Mouse (Mus musculus) gastrocnemius, postnatal 36 days (tissue): ENCODE results near the gene Pou2f1. TPM values are rescaled to one million over a fixed set of nuclear protein-coding genes. Genes with fewer than 3 reads are reported as not detected.

Experiments
- DNase-seq, 2 experiments: peaks; one replicate each; pipeline ENCODE4 v3.0.0; 2022
- intact Hi-C: fragments of 180-260 bp; cut with DNase I; formaldehyde crosslinking; loops from one replicate; pipeline ENCODE4 v1.15.1; 2025
- total RNA-seq, 2 experiments: library from RNA; stranded (reverse); gene quantifications; 2 replicates each; pipeline ENCODE4 v1.2.3; 2021

Gene Pou2f1
- total RNA-seq, 2 experiments from 2014 or later, result 6.4 to 7.9 TPM

- DNase-seq, result no peak
- intact Hi-C loops, result no loop called here
Observed at GRCm38 (mm10) chr1:165853131-165853721, 149.3 kb downstream of the Pou2f1 start.

GRCm38 (mm10) chr1:165852131-165852530 lies 150.3 kb downstream of the Pou2f1 start:
- DNase-seq, result no peak
- intact Hi-C loops, result no loop called here

- intact Hi-C loops, result no loop called here
- DNase-seq, result no peak
Observed at GRCm38 (mm10) chr1:165849458-165850445, 152.7 kb downstream of the Pou2f1 start.

- intact Hi-C loops, result no loop called here
- no peak for DNase-seq
Observed at GRCm38 (mm10) chr1:165848881-165849280, 153.6 kb downstream of the Pou2f1 start.

GRCm38 (mm10) chr1:165848417-165848816 lies 154.1 kb downstream of the Pou2f1 start:
- intact Hi-C loops, result no loop called here
- DNase-seq, result no peak

- intact Hi-C loops, result no loop called here
- no peak for DNase-seq
Observed at GRCm38 (mm10) chr1:165845366-165845765, 157.1 kb downstream of the Pou2f1 start.

- DNase-seq, result no peak
- intact Hi-C loops, result no loop called here
Observed at GRCm38 (mm10) chr1:165844956-165845355, 157.5 kb downstream of the Pou2f1 start.

GRCm38 (mm10) chr1:165844466-165844951 lies 158.0 kb downstream of the Pou2f1 start:
- intact Hi-C loops, result no loop called here
- no peak for DNase-seq

GRCm38 (mm10) chr1:165843586-165843985 lies 158.9 kb downstream of the Pou2f1 start:
- no peak for DNase-seq
- intact Hi-C loops, result no loop called here

GRCm38 (mm10) chr1:165842170-165842569 lies 160.3 kb downstream of the Pou2f1 start:
- no peak for DNase-seq
- intact Hi-C loops, result no loop called here

- intact Hi-C loops, result no loop called here
- no peak for DNase-seq
Observed at GRCm38 (mm10) chr1:165840548-165841230, 161.8 kb downstream of the Pou2f1 start.

- no peak for DNase-seq
- intact Hi-C loops, result no loop called here
Observed at GRCm38 (mm10) chr1:165839201-165839600, 163.3 kb downstream of the Pou2f1 start.

GRCm38 (mm10) chr1:165837546-165837945 lies 164.9 kb downstream of the Pou2f1 start:
- intact Hi-C loops, result no loop called here
- no peak for DNase-seq

- no peak for DNase-seq
- intact Hi-C loops, result no loop called here
Observed at GRCm38 (mm10) chr1:165836461-165836860, 166.0 kb downstream of the Pou2f1 start.

- no peak for DNase-seq
- intact Hi-C loops, result no loop called here
Observed at GRCm38 (mm10) chr1:165834633-165834975, 167.9 kb downstream of the Pou2f1 start.

- intact Hi-C loops, result no loop called here
- DNase-seq, result no peak
Observed at GRCm38 (mm10) chr1:165833910-165834632, 168.4 kb downstream of the Pou2f1 start.

- no peak for DNase-seq
- intact Hi-C loops, result no loop called here
Observed at GRCm38 (mm10) chr1:165833244-165833643, 169.2 kb downstream of the Pou2f1 start.

- intact Hi-C loops, result no loop called here
Observed at GRCm38 (mm10) chr1:165829890-165830289, 172.6 kb downstream of the Pou2f1 start.

GRCm38 (mm10) chr1:165828615-165829014 lies 173.9 kb downstream of the Pou2f1 start:
- intact Hi-C loops, result no loop called here
- DNase-seq, result no peak

More at GRCm38 (mm10) chr1:165829890-165830289, 172.6 kb downstream of the Pou2f1 start:
- no peak for DNase-seq

GRCm38 (mm10) chr1:165828173-165828572 lies 174.3 kb downstream of the Pou2f1 start:
- DNase-seq, result no peak
- intact Hi-C loops, result no loop called here
